ENCODE assay signal across 23 mouse cellular contexts in genomic region chr10:107053846-107054624, GRCm38 (mm10).
"Had no signal": no experiment of that assay in that cellular context is flagged by ENCODE, and none has a peak within 500 bp of the region (broad histone marks: within the 10 kb centered on the region; RNA-seq: fewer than 3 reads in every experiment).

No protein-coding gene starts in this region.

- H3K4me2 ChIP-seq: heart, embryonic 12.5 days; hindbrain, embryonic 12.5 days; hindbrain, embryonic 14.5 days; intestine, embryonic 15.5 days; limb, embryonic 15.5 days; liver, embryonic 12.5 days had no signal

- ATAC-seq: hindbrain, embryonic 16.5 days; inflammation-experienced regulatory T-cells, adult 6 months; intestine, embryonic 15.5 days; intestine, postnatal 0 days; liver, embryonic 12.5 days had no signal

- H3K9me3 ChIP-seq: heart, embryonic 10.5 days; heart, embryonic 12.5 days; hindbrain, embryonic 10.5 days; hindbrain, embryonic 12.5 days; intestine, embryonic 15.5 days; limb, embryonic 15.5 days; liver, embryonic 12.5 days had no signal

- DNase-seq: gastrocnemius, adult 2 months; gastrocnemius, postnatal 10 days; gastrocnemius, postnatal 25 days; heart, adult 18-20 months; heart, postnatal 10 days; heart, postnatal 4 days; kidney, adult 18-20 months; kidney, adult 8-10 months; kidney, postnatal 25 days; kidney, postnatal 4 days had no signal

- H3K4me3 ChIP-seq: gastrocnemius, adult 2 months; heart, embryonic 10.5 days; heart, embryonic 12.5 days; hindbrain, embryonic 10.5 days; hindbrain, embryonic 12.5 days; intestine, embryonic 15.5 days; layer of hippocampus, adult 2 months; left cerebral cortex, adult 2 months; limb, embryonic 15.5 days; liver, embryonic 12.5 days had no signal

- H3K27me3 ChIP-seq: heart, embryonic 12.5 days; hindbrain, embryonic 12.5 days; intestine, embryonic 15.5 days; limb, embryonic 15.5 days; liver, embryonic 12.5 days had no signal

- H3K4me1 ChIP-seq: heart, embryonic 10.5 days; heart, embryonic 12.5 days; hindbrain, embryonic 10.5 days; hindbrain, embryonic 12.5 days; intestine, embryonic 15.5 days; liver, embryonic 12.5 days had no signal

- H3K9ac ChIP-seq: heart, embryonic 12.5 days; hindbrain, embryonic 12.5 days; hindbrain, embryonic 14.5 days; intestine, embryonic 15.5 days; limb, embryonic 15.5 days; liver, embryonic 12.5 days had no signal

- H3K27ac ChIP-seq: gastrocnemius, adult 2 months; heart, embryonic 10.5 days; hindbrain, embryonic 10.5 days; hindbrain, embryonic 12.5 days; hindbrain, embryonic 14.5 days; intestine, embryonic 15.5 days; layer of hippocampus, adult 2 months; left cerebral cortex, adult 2 months; limb, embryonic 15.5 days; liver, embryonic 12.5 days had no signal

- H3K36me3 ChIP-seq: heart, embryonic 10.5 days; heart, embryonic 12.5 days; hindbrain, embryonic 10.5 days; hindbrain, embryonic 12.5 days; intestine, embryonic 15.5 days; limb, embryonic 15.5 days; liver, embryonic 12.5 days had no signal
